Mouse (Mus musculus) ovary, postnatal 10 days (tissue): ENCODE results near the gene Pcsk4.
"Not testable (repeated sequence)": the region's sequence is repeated elsewhere in the genome, so short reads cannot be mapped to it uniquely, and the experiment has no call there.

Source experiments
- DNase-seq: peaks from one replicate; pipeline ENCODE4 v3.0.0; 2022; ENCODE audit warnings: low spot score

The Pcsk4 gene

DNA sequence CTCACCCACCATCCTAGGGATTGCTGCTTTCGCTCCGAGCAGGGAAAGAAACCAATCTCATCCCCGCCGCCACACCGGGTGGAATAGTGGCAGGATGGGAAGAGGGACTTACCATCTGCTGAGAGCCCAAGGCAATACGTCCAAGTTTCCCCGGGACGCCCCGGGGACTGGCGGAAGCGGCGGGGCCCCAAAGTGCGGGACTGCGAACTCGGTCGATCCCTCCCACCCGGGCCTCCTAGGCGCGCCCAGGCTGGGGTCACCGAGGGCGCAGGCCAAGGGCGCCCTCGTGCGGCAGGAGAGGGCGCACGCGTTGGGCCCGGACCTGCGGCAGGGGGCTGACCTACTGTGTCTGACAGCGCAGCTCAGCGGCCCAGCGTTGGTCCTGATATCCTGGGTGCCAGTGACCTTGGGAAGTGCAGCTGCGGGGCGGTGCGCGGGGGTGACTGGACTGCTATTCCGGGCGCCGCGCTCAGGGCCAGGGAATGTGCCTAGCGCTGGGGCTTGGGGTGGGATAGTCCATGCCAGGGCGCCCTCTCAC lies 19.0 kb upstream of the Pcsk4 start, which contains the start of gene Adamtsl5:
Gene Adamtsl5, minus strand, starts transcription at position 169 of the 538 bp plus-strand sequence.
- DNase-seq, result no peak

- DNase-seq, result no peak
These were observed 18.2 kb upstream of the Pcsk4 start for GRCm38 (mm10) chr10:80347514-80347967.

GRCm38 (mm10) chr10:80345929-80346328 lies 16.6 kb upstream of the Pcsk4 start:
- DNase-seq, result not testable (repeated sequence)

DNA sequence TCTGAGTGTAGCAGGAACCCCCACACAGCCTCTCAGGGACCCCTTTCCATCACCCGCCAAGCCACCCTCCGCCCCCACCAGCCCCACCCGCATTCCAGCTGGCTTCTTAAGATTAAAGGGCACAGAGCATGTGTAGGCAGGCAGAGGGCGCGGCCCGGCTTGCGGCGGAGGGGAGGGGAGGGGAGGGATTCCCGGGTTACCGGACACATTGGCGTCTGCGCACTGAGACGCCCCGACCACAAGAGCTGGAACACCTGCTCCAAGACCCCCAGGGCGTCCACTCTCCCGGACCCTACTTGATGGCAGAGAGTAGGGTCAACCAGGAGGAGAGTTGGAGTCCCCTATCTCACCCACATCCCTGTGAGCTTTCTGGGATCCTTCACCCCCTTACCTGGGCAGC lies 15.8 kb upstream of the Pcsk4 start:
- no peak for DNase-seq

GRCm38 (mm10) chr10:80344131-80344661 lies 14.9 kb upstream of the Pcsk4 start:
- DNase-seq, result no peak

DNA sequence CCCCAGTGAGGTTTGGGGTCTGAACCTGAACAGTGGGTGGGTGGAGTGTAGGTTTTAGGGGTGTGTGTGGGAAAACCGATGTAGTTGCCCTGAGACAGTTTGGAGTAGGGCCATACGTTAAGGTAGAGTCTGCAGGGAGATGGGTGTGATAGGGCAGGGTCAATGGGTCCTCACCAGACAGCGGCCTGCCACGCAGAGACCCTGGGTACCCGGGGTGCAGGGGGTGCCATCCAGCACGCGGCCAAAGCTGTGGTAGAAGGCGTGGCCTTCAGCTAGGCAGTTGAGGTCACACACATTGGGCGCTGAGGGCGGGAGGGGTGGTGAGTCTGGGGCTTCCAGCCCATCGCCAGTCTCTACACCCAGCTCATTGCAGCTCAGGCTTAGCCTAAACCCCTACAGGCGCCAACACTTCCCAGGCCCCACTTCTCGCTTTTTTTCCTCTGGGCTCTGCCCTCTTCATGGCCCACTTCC lies 14.2 kb upstream of the Pcsk4 start:
- DNase-seq, result no peak

DNA sequence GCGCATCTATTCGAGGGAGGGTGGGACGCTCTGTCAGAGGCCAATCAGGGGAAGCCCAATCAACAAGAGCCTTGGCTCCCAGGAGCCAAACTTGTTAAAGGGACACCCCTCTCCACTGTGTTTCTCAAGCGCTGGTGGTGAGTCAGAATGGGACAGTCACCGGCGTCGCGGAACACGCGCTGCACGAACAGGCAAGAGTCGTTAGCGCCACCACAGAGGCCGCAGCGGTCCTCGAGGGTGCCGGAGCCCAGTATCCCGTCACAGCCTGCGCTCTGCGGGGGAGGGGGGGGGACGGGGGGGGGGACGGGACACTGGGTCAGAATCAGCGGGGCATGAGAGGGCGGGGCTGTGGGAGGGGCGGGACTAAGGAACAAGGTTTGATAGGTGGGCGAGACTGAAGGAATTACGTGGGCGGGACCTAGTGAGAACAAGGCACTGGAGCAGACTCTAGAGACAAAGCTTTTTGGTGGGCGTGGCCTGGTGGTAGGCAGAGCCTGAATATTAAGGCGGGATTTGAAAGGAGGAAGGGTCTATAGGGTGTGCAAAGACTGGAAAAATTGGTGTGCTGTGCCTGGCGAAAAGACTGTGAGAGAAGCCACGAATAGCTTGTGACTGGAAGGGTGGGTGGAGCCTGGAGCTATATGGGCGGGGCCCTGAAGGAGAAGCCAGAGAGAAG lies 13.6 kb upstream of the Pcsk4 start:
- DNase-seq, result no peak

DNA sequence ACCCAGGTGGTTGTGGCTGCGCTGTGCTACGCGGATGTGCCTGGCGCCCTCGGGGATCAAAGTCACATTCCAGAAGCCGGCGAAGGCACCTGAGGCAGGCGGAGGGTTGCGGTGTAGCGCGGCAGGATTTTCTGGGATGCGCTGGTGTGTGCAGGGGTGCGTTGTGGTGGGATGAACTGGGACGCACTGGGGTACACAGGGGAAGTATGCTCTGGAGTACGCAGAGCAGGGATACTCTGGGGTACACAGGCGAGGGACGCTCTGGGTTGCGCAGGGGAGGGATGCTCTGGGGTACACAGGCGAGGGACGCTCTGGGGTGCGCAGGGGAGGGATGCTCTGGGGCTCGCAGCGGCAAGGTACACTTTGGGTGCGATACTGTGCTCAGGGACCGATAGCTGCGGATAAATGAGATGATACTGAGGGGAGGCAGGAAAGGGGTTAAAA lies 13.0 kb upstream of the Pcsk4 start:
- no peak for DNase-seq

DNA sequence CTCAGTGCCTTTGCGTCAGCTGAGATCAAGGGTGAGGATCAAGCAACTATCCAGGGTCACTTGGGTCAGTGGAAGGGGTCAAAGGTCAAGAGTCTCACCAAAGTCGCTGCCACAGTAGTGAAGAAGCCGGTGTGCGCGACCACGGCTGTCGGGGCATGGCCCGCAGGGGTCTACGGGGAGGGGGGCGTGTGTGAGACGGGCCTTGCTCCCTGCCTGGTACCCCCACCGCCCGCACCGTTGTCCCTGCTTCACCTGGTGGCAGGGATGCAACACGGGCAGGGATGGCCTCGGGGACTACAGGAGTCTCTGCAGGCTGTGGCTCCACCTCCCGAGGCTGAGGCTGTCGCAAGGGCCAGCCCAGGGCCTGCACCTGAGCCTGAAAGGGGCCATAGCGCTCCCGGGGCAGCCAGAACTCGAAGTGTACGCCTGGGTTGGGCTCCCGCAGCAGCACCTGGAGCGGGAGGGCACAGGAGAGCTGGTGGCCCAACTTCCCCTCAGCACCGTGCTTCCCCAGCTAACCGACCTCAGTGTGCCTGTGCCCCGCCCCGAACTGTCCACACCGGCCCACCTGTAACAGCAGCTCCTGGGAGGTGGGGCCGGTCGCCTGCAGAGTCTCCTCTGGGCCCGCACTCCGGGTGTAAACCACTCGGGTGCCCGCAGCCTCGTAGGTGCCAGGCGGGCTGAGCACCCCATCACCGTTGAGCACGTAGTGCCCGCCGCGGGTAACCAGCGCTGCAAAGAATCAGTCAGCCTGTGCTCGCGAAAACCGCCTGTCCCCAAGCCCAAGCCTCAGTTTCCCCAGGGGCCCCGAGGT lies 12.4 kb upstream of the Pcsk4 start:
- no peak for DNase-seq

GRCm38 (mm10) chr10:80341026-80341425 lies 11.7 kb upstream of the Pcsk4 start:
- no peak for DNase-seq

- DNase-seq, result peak; percentile 74
These were observed 10.8 kb upstream of the Pcsk4 start for GRCm38 (mm10) chr10:80339941-80340750.

DNA sequence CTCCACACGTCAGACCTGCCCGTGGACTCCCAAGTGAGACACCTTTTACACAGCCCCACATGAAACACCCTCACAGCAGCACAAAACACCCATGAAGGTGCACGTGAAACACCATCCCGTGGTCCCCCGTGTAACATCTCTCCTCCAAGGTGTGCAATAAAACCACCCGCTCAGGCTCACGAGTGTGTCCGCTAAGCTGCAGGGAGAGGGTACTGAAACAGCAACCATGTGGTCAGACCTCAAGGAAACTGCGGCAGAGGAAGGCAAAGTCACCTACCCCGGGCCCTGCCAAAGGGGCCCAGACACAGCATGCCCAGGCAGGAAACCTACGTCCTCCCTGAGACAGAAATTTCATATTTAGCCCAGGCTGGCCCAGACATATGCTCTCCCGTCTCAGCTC lies 7.0 kb upstream of the Pcsk4 start:
- no peak for DNase-seq

GRCm38 (mm10) chr10:80332525-80332989 lies 3.3 kb upstream of the Pcsk4 start:
- DNase-seq, result no peak

DNA sequence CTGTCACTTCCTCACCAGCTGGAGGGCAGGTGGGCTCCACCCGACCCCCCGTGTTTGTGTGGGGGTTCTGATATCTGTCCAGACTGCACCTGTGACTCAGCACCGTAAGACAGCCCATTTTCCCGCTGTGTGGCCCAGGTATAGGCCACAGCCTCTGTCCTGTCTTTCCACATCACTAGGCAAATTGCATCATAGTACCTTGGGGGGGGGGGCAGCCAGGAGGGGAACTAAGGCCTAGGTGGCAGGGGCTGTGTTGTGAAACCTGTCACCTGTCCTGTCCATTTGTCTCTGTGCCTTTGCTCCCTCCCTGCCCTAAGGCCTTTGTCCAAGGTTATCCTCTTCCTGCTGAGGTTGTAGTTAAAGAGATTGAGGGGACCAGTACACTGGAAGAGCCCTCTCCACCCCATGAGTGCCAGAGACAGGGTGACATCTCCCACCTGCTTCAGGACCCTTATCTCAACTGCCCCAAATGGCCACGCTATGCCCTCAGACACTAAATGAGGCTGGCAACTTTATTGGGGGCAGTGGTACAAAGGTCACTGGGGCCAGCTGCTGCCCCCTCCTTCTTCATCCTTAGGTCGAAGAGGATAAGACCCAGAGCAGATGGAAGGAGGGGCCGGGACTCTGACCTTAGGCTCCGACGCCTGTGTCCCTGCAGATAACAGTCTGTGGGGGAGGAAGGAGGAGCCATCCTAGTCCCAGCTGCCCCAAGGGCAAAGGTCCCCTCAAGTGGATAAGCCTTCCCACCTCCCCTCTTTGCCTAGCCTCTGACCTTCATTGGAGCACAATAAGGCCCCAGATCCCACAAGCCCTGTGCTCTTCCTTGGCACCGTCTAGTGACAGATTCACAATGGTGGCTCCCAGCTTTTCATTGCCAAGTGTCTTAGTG lies 2.6 kb upstream of the Pcsk4 start:
- DNase-seq, result no peak

GRCm38 (mm10) chr10:80330888-80331287 lies 1.6 kb upstream of the Pcsk4 start:
- DNase-seq, result no peak

- DNase-seq, result no peak
These were observed 786 bp upstream of the Pcsk4 start for GRCm38 (mm10) chr10:80330084-80330483.

- DNase-seq, result no peak
These were observed 4.3 kb downstream of the Pcsk4 start for GRCm38 (mm10) chr10:80325045-80325444.

DNA sequence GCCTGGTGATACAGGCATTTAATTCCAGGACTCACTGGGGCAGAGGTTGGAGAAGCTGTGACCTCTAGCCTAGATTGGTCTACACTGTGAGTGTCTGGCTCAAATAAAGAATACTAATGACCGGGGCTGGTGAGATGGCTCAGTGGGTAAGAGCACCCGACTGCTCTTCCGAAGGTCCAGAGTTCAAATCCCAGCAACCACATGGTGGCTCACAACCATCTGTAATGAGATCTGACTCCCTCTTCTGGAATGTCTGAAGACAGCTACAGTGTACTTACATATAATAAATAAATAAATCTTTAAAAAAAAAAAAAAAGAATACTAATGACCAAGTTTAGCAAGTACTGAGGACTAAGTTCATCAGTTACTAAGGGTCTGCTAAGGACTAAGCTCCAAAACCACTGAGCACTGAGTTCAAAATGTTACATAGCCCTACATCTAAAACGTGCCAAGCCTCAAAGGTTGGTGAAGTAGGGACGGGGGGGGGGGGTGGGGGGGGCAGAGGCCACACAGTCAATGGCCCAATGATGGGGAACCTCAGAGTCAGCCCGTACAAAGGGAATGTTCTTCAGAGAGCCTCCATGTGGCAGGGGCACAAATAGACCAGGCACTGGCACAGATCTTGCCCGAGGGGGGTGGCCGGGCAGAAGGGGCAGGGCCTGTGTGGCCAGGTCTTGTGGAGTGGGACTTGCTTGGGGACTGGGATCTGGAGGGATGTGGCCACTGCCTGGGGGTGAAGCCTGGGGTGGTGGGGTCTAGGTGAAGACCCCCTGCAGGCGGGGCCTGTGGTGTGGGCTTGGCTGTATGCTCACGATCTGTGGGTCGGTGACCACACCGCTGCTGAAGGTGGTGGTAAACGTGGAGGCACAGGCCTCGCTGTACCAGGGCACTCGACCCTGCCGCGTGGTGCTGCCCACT lies 4.9 kb downstream of the Pcsk4 start:
- DNase-seq, result no peak
